8 mouse cellular contexts compared by ENCODE assay signal in genomic region chr8:11701033-11701362, GRCm38 (mm10). TPM values are rescaled to one million over a fixed set of nuclear protein-coding genes. Genes with fewer than 3 reads are reported as not detected.
DNase-seq lines count a peak whose midpoint lies in the region; ATAC-seq and TF ChIP-seq lines count a peak whose summit lies in the region.

1700016D06Rik (minus strand) TSS chr8:11701063.

- H3K4me1 ChIP-seq in lung, embryonic 14.5 days (ENCODE audit: insufficient read depth) = no peaks in the 10 kb centered on the region
- no peaks in the 10 kb centered on the region for H3K4me1 ChIP-seq in forebrain, embryonic 14.5 days (ENCODE audit: control insufficient read depth, insufficient read depth, low read length)
- H3K4me1 ChIP-seq in limb, embryonic 13.5 days = peaks cover 3% of the 10 kb centered on the region; the same call in 1 of the 2 replicates
- H3K4me1 ChIP-seq in neural tube, embryonic 15.5 days = peaks cover 8% of the 10 kb centered on the region

- ATAC-seq in lung, embryonic 14.5 days (ENCODE audit: insufficient read depth) = no peak
- ATAC-seq in forebrain, embryonic 14.5 days = no peak
- no peak for ATAC-seq in limb, embryonic 13.5 days (ENCODE audit: low FRiP score, low read depth)
- ATAC-seq in neural tube, embryonic 15.5 days (ENCODE audit: low FRiP score) = no peak

- no peak for TF ChIP-seq CTCF in lung, embryonic 14.5 days (IDR thresholded peaks at IDR 0.05; ENCODE audit: low read depth)

- H3K4me3 ChIP-seq in lung, embryonic 14.5 days (ENCODE audit: low read depth, low read length) = no peak within 1 kb of the TSS
- peak within 1 kb of the TSS; percentile 16; the same call in 1 of the 2 replicates for H3K4me3 ChIP-seq in forebrain, embryonic 14.5 days (ENCODE audit: low read depth, low read length)
- H3K4me3 ChIP-seq in limb, embryonic 13.5 days = peak within 1 kb of the TSS; percentile 17; the same call in 1 of the 2 replicates
- H3K4me3 ChIP-seq in neural tube, embryonic 15.5 days (replicated peaks) = peak within 1 kb of the TSS; percentile 22; the same call in 1 of the 2 replicates

- peak within 1 kb of the TSS; percentile 45 for H3K4me2 ChIP-seq in lung, embryonic 14.5 days
- peak within 1 kb of the TSS; percentile 43 for H3K4me2 ChIP-seq in forebrain, embryonic 14.5 days (ENCODE audit: low read length)
- H3K4me2 ChIP-seq in limb, embryonic 13.5 days (replicated peaks) = peak within 1 kb of the TSS; percentile 60
- peak within 1 kb of the TSS; percentile 56 for H3K4me2 ChIP-seq in neural tube, embryonic 15.5 days

- H3K36me3 ChIP-seq in lung, embryonic 14.5 days (ENCODE audit: insufficient read depth) = no peaks in the 10 kb centered on the region
- H3K36me3 ChIP-seq in forebrain, embryonic 14.5 days (ENCODE audit: control insufficient read depth, insufficient read depth, low read length) = no peaks in the 10 kb centered on the region
- no peaks in the 10 kb centered on the region for H3K36me3 ChIP-seq in limb, embryonic 13.5 days
- no peaks in the 10 kb centered on the region for H3K36me3 ChIP-seq in neural tube, embryonic 15.5 days

- H3K9ac ChIP-seq in lung, embryonic 14.5 days = no peak within 1 kb of the TSS
- H3K9ac ChIP-seq in forebrain, embryonic 14.5 days (ENCODE audit: low read length) = peak within 1 kb of the TSS; percentile 50; the same call in 1 of the 2 replicates
- H3K9ac ChIP-seq in limb, embryonic 13.5 days = no peak within 1 kb of the TSS
- H3K9ac ChIP-seq in neural tube, embryonic 15.5 days (replicated peaks) = peak within 1 kb of the TSS; percentile 18

- 53% methylated on average over 6 of the region's 6 CpGs for WGBS in lung, embryonic 14.5 days
- 70% methylated on average over 6 of the region's 6 CpGs for WGBS in forebrain, embryonic 14.5 days
- WGBS in limb, embryonic 13.5 days = 68% methylated on average over 6 of the region's 6 CpGs
- 71% methylated on average over 6 of the region's 6 CpGs for WGBS in neural tube, embryonic 15.5 days

- H3K27me3 ChIP-seq in lung, embryonic 14.5 days (ENCODE audit: insufficient read depth, low read length) = 0 out of 2 replicates have a peak, but pooled peaks cover 3% of the 10 kb centered on the region
- H3K27me3 ChIP-seq in forebrain, embryonic 14.5 days (replicated peaks; ENCODE audit: control insufficient read depth, insufficient read depth, low read length) = no peaks in the 10 kb centered on the region
- peaks cover 15% of the 10 kb centered on the region for H3K27me3 ChIP-seq in limb, embryonic 13.5 days
- H3K27me3 ChIP-seq in neural tube, embryonic 15.5 days (replicated peaks) = no peaks in the 10 kb centered on the region; the same call in 1 of the 2 replicates

- DNase-seq in lung, embryonic 14.5 days = no peak
- DNase-seq in lung, adult 18-20 months = no peak
- no peak for DNase-seq in forebrain, embryonic 14.5 days (ENCODE audit: low spot score)
- DNase-seq in right cerebral cortex, postnatal 14 days = no peak
- no peak for DNase-seq in cerebellum, postnatal 36 days
- DNase-seq in urinary bladder, postnatal 14 days (ENCODE audit: low spot score) = no peak

- H3K9me3 ChIP-seq in lung, embryonic 14.5 days (ENCODE audit: low read depth, low read length) = no peaks in the 10 kb centered on the region
- H3K9me3 ChIP-seq in forebrain, embryonic 14.5 days (replicated peaks; ENCODE audit: control insufficient read depth, low read length) = no peaks in the 10 kb centered on the region
- no peaks in the 10 kb centered on the region for H3K9me3 ChIP-seq in limb, embryonic 13.5 days
- no peaks in the 10 kb centered on the region for H3K9me3 ChIP-seq in neural tube, embryonic 15.5 days (replicated peaks)

- H3K27ac ChIP-seq in lung, embryonic 14.5 days (ENCODE audit: low read depth) = no peak within 1 kb of the TSS
- no peak within 1 kb of the TSS for H3K27ac ChIP-seq in forebrain, embryonic 14.5 days (ENCODE audit: low read depth, low read length)
- no peak within 1 kb of the TSS for H3K27ac ChIP-seq in limb, embryonic 13.5 days
- no peak within 1 kb of the TSS for H3K27ac ChIP-seq in neural tube, embryonic 15.5 days (replicated peaks)

RNA-seq across cellular contexts. Expression of gene 1700016D06Rik, which starts in this region (rescaled TPM):
- not detected in 2 replicates for polyA plus RNA-seq in lung, embryonic 14.5 days (2014; fragmentation: Nextera tagmentation; extraction: Ambion mirVana)
- not detected in 2 replicates for polyA plus RNA-seq in forebrain, embryonic 14.5 days (2014; fragmentation: Nextera tagmentation; extraction: Ambion mirVana)
- 0.11 TPM in 1 of 2 replicates, not detected in the other for polyA plus RNA-seq in limb, embryonic 13.5 days (2015; fragmentation: Nextera tagmentation; extraction: Ambion mirVana)
- polyA plus RNA-seq in neural tube, embryonic 15.5 days (2015; fragmentation: Nextera tagmentation; extraction: Ambion mirVana) = not detected in 2 replicates

Comparison
In these comparisons a context has a peak if more than half of its experiments do, and no peak if none do; other contexts are left out.
1. H3K9ac ChIP-seq: peak in forebrain, embryonic 14.5 days (single experiment) and neural tube, embryonic 15.5 days (single experiment); none in lung, embryonic 14.5 days (single experiment) and limb, embryonic 13.5 days (single experiment).
2. Peak in every context shown above with its lines, with median percentiles within 50 percentile points of each other: H3K4me2 ChIP-seq.